Mouse (Mus musculus) layer of hippocampus, adult 9-11 months (tissue): ENCODE results near the gene Exoc8.

Source experiments
- DNase-seq: peaks from one replicate; pipeline ENCODE4 v3.0.0; 2022

Gene Exoc8

DNA sequence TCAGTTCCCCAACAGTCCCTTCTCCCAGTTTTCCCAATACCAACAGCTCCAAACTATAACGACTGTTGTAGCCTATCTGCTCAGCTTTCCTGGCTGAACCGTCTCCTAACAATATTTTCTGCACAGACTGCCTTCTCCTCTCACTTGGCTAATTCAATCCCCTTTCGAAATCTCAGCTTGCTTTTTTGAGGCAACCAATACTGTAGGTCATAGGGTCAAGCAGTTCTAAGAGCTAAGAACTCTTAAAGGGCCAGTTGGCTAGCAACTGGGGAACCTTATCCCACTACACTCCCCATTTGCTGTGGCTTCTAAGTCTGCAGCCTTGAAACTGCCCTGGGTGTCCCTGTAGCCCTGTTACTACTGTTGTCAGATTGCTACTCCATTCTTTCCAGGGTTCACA lies 52.4 kb downstream of the Exoc8 start:
- DNase-seq, result no peak
